Mouse (Mus musculus) heart, adult 11 months (tissue): ENCODE results near the gene Wasf3.
"Not testable (repeated sequence)": the region's sequence is repeated elsewhere in the genome, so short reads cannot be mapped to it uniquely, and the experiment has no call there.

Experiments
- DNase-seq: peaks from one replicate; pipeline ENCODE4 v3.0.0; 2022

The Wasf3 gene

GRCm38 (mm10) chr5:146451592-146452254 is 66.9 kb downstream of the Wasf3 start:
- no peak for DNase-seq

- no peak for DNase-seq
These were observed 68.8 kb downstream of the Wasf3 start for GRCm38 (mm10) chr5:146453556-146453955.

GRCm38 (mm10) chr5:146461612-146462011 is 76.8 kb downstream of the Wasf3 start:
- peak; percentile 83 for DNase-seq

- DNase-seq, result no peak
These were observed 81.9 kb downstream of the Wasf3 start for GRCm38 (mm10) chr5:146466663-146467062.

- no peak for DNase-seq
These were observed 83.5 kb downstream of the Wasf3 start for GRCm38 (mm10) chr5:146468311-146468710.

- no peak for DNase-seq
These were observed 86.0 kb downstream of the Wasf3 start for GRCm38 (mm10) chr5:146470821-146471220.

GRCm38 (mm10) chr5:146471311-146471710 is 86.5 kb downstream of the Wasf3 start:
- no peak for DNase-seq

- no peak for DNase-seq
These were observed 87.0 kb downstream of the Wasf3 start for GRCm38 (mm10) chr5:146471821-146472220.

- DNase-seq, result peak; percentile 54
These were observed 94.8 kb downstream of the Wasf3 start for GRCm38 (mm10) chr5:146479564-146479963.

- DNase-seq, result not testable (repeated sequence)
These were observed 96.9 kb downstream of the Wasf3 start, which contains the start of gene Gm6408 for GRCm38 (mm10) chr5:146481665-146482064. Gene Gm6408 (plus strand): TSS chr5:146481965.

GRCm38 (mm10) chr5:146488959-146489358 is 104.2 kb downstream of the Wasf3 start:
- peak; percentile 83 for DNase-seq

- DNase-seq, result not testable (repeated sequence)
These were observed 106.3 kb downstream of the Wasf3 start, which contains the start of gene Gm6370 for GRCm38 (mm10) chr5:146491063-146491462. Gene Gm6370 (plus strand): TSS chr5:146491363.

- DNase-seq, result not testable (repeated sequence)
These were observed 117.3 kb downstream of the Wasf3 start, which contains the start of gene 4930449I24Rik for GRCm38 (mm10) chr5:146502099-146502498. Gene 4930449I24Rik (plus strand): TSS chr5:146502399.

- DNase-seq, result not testable (repeated sequence)
These were observed 129.0 kb downstream of the Wasf3 start, which contains the start of gene Gm3402 for GRCm38 (mm10) chr5:146513823-146514222. Gene Gm3402 (plus strand): TSS chr5:146514123.
